Mouse (Mus musculus) forebrain, embryonic 15.5 days (tissue): ENCODE measurements around the gene Lsp1. TPM values are rescaled to one million over a fixed set of nuclear protein-coding genes. Genes with fewer than 3 reads are reported as not detected.

Experiments
- ATAC-seq: fragments of 200-750 bp; cut with Nextera tagmentation; replicated peaks from 2 replicates; pipeline ENCODE4 v1.8.0; 2017; ENCODE audit warnings: mild to moderate bottlenecking, moderate TSS enrichment, moderate library complexity
- H3K27ac ChIP-seq: fragments of 300-500 bp; sonication (generic); replicated peaks from 2 replicates; pipeline ENCODE4 v1.5.1; 2015; ENCODE audit warnings: mild to moderate bottlenecking, inconsistent platforms
- H3K27me3 ChIP-seq: fragments of 300-500 bp; sonication (generic); 2 replicates; pipeline ENCODE4 v1.6.1; 2015; ENCODE audit warnings: inconsistent platforms
- H3K36me3 ChIP-seq: fragments of 300-500 bp; sonication (generic); 2 replicates; pipeline ENCODE4 v1.6.1; 2015; ENCODE audit warnings: mild to moderate bottlenecking, inconsistent platforms
- H3K4me1 ChIP-seq: fragments of 300-500 bp; sonication (generic); 2 replicates; pipeline ENCODE4 v1.6.1; 2015; ENCODE audit warnings: inconsistent platforms
- H3K4me2 ChIP-seq: fragments of 300-500 bp; sonication (generic); replicated peaks from 2 replicates; pipeline ENCODE4 v1.6.1; 2015; ENCODE audit warnings: mild to moderate bottlenecking, inconsistent platforms
- H3K4me3 ChIP-seq: fragments of 300-500 bp; sonication (generic); 2 replicates; pipeline ENCODE4 v1.5.1; 2015; ENCODE audit warnings: mild to moderate bottlenecking, inconsistent platforms
- H3K9ac ChIP-seq: fragments of 300-500 bp; sonication (generic); replicated peaks from 2 replicates; pipeline ENCODE4 v1.6.1; 2015; ENCODE audit warnings: mild to moderate bottlenecking, inconsistent platforms
- H3K9me3 ChIP-seq: fragments of 300-500 bp; sonication (generic); 2 replicates; pipeline ENCODE4 v1.6.1; 2016; ENCODE audit warnings: inconsistent platforms
- WGBS: fragments of 180-500 bp; shearing (Covaris S2); methylation state at CpG from one replicate; pipeline ENCODE4 v1.1.7; 2015; ENCODE audit warnings: mixed read lengths; 5-methylcytosine and 5-hydroxymethylcytosine counted together
- polyA plus RNA-seq: library from polyadenylated mRNA; unstranded; fragments of >200 nt; fragmentation: Nextera tagmentation; extraction: Ambion mirVana; gene quantifications from 2 replicates; pipeline ENCODE4 v1.2.1, GENCODE M21; 2015

The Lsp1 gene
- polyA plus RNA-seq, 1 experiment from 2014 or later = 4.2 TPM

DNA sequence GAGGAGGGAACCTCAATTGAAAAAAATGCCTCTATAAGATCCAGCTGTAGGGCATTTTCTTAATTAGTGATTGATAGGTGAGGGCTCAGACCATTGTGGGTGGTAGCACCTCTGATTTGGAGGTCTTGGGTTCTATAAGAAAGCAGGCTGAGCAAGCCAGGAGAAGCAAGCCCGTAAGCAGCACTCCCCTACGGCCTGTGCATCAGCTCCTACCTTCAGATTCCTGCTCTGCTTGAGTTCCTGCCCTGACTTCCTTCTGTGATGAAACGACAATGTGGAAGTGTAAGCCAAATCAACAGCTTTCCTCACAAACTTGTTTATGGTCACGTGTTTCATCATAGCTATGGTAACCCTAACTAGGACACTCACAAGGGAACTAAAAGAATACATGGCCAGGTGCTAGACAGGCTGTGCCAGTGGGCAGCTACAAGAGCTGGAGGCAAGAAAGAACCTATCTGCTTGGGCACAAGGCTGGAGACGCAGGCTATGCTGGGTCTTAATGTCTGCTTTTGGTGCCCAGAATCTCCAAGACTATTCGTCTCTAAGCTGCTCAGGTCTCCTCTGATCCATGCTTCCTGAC lies 11.5 kb upstream of the Lsp1 start:
- no peak overlapping the region for H3K4me3 ChIP-seq
- no peak for ATAC-seq
- H3K9me3 ChIP-seq = no peaks in the 10 kb centered on the region
- no peaks in the 10 kb centered on the region for H3K4me1 ChIP-seq
- no peaks in the 10 kb centered on the region for H3K27me3 ChIP-seq
- no peak overlapping the region for H3K4me2 ChIP-seq
- 79% methylated on average over 6 of the region's 6 CpGs for WGBS
- H3K9ac ChIP-seq = no peak overlapping the region
- H3K27ac ChIP-seq = no peak overlapping the region
- no peaks in the 10 kb centered on the region for H3K36me3 ChIP-seq

DNA sequence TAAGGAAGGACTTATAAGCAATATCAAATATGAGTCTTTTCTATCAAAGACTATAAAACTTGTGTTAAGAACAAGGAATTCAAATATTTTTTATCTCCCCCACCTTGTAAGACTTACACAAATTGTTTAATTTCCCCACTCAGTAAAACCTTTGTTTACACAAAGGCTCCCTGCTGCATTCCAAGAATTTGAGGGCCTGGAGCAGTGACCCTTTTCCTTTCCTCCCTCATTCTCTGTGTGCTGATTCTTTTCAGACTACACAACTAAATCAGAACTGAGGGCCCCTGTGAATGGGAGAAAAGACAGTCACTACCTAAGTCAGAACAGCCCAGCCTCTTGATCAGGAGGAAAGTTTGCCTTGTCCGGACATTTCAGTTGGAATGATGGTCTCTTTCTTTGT lies 5.9 kb upstream of the Lsp1 start:
- no peak overlapping the region for H3K4me3 ChIP-seq
- no peak overlapping the region for H3K27ac ChIP-seq
- peaks cover 16% of the 10 kb centered on the region for H3K4me1 ChIP-seq
- no peak overlapping the region for H3K4me2 ChIP-seq
- WGBS = 16% methylated on average over 1 of the region's 1 CpGs
- ATAC-seq = no peak
- H3K27me3 ChIP-seq = no peaks in the 10 kb centered on the region
- H3K9me3 ChIP-seq = no peaks in the 10 kb centered on the region
- no peak overlapping the region for H3K9ac ChIP-seq
- no peaks in the 10 kb centered on the region for H3K36me3 ChIP-seq

- peaks cover 16% of the 10 kb centered on the region for H3K4me1 ChIP-seq
- no peaks in the 10 kb centered on the region for H3K36me3 ChIP-seq
- H3K4me3 ChIP-seq = no peak overlapping the region
- H3K27me3 ChIP-seq = no peaks in the 10 kb centered on the region
- no peak overlapping the region for H3K4me2 ChIP-seq
- 0 out of 2 replicates have a peak overlapping the region, but pooled peaks have one; percentile 13 for H3K27ac ChIP-seq
- WGBS = 43% methylated on average over 2 of the region's 2 CpGs
- ATAC-seq = no peak
- no peak overlapping the region for H3K9ac ChIP-seq
- H3K9me3 ChIP-seq = no peaks in the 10 kb centered on the region
Measured at GRCm38 (mm10) chr7:142455251-142455650, 5.4 kb upstream of the Lsp1 start.

DNA sequence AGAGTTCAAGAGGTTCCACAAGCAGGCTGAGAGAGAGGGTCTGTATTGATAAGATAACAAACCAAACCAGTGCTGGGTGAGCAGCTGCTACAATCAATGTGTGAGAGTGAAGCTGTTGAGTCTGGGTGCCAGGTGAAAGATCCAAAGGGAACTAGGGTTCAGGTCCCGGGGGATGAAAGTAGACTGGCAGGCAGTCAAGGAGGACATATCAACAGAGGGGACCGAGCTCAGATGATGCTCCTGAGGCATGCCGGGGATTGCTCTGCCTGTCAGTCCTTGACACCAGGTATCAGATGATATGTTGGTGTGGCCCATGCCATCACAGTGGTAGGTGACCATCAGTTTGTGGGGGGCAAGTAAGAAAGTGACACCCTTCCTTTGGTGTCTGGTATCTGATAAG lies 3.8 kb upstream of the Lsp1 start:
- Histone ChIP-seq H3K4me3 (no peak overlapping the region), H3K27me3 (no peaks in the 10 kb centered on the region), H3K4me1 (peaks cover 16% of the 10 kb centered on the region), H3K36me3 (no peaks in the 10 kb centered on the region), H3K4me2 (no peak overlapping the region), H3K9ac (no peak overlapping the region), H3K27ac (peak overlapping the region; percentile 81), H3K9me3 (no peaks in the 10 kb centered on the region)
- ATAC-seq = peak; percentile 32; the same call in 1 of the 2 replicates
- WGBS = 84% methylated on average over 3 of the region's 3 CpGs

DNA sequence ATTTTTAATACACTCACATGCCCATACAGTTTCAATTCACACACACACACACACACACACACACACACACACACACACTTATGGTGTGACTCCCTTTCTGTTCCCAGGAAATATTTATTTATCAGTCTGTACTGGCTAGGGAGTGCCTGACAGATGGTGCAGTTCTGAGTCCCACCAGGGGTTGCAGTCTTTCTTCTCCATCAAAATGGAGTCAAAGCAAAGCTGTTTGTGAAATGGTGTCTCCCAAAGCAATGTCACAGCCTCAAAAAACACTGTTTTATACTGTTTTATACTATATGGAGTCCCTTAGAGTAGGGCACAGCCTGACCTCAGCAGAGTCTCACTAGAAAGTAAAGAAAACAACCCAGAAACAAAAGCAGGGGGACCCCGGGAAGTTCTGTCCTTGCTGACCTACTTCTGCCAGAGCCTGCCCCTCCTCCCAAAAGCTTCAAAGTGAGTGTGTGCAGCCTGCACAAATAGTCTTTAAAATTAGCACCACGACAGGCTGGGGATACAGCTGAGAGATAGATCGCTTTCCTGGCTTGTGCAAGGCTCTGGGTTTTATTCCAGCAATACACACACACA lies 3.3 kb upstream of the Lsp1 start:
- Histone ChIP-seq H3K27me3 (no peaks in the 10 kb centered on the region), H3K4me2 (no peak overlapping the region), H3K27ac (peak overlapping the region; percentile 81), H3K4me1 (peaks cover 16% of the 10 kb centered on the region), H3K9ac (no peak overlapping the region), H3K4me3 (no peak overlapping the region), H3K9me3 (no peaks in the 10 kb centered on the region), H3K36me3 (no peaks in the 10 kb centered on the region)
- 21% methylated on average over 3 of the region's 3 CpGs for WGBS
- ATAC-seq = peak; percentile 86

DNA sequence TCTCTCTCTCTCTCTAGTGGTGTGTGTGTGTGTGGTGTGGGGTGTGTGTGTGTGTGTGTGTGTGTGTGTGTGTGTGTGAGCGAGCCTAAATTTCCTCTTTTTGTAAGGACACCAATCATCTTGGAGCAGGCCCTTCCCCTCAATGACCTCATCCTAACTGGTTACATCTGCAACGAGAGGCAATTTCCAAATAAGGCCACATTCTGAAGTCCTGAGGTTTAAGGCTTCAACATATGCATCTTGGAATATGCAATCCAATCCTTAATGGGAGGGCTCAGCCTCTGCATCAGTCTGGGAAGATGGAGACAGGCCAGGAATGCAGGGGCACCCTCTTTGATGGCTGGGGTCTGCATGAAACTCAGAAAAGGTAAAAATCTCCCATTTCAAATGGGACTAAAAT lies 2.6 kb upstream of the Lsp1 start:
- no peaks in the 10 kb centered on the region for H3K27me3 ChIP-seq
- H3K27ac ChIP-seq = peak overlapping the region; percentile 81
- WGBS = 40% methylated on average over 2 of the region's 2 CpGs
- ATAC-seq = no peak
- no peak overlapping the region for H3K4me3 ChIP-seq
- H3K4me1 ChIP-seq = peaks cover 16% of the 10 kb centered on the region
- no peak overlapping the region for H3K9ac ChIP-seq
- H3K36me3 ChIP-seq = no peaks in the 10 kb centered on the region
- no peaks in the 10 kb centered on the region for H3K9me3 ChIP-seq
- no peak overlapping the region for H3K4me2 ChIP-seq

DNA sequence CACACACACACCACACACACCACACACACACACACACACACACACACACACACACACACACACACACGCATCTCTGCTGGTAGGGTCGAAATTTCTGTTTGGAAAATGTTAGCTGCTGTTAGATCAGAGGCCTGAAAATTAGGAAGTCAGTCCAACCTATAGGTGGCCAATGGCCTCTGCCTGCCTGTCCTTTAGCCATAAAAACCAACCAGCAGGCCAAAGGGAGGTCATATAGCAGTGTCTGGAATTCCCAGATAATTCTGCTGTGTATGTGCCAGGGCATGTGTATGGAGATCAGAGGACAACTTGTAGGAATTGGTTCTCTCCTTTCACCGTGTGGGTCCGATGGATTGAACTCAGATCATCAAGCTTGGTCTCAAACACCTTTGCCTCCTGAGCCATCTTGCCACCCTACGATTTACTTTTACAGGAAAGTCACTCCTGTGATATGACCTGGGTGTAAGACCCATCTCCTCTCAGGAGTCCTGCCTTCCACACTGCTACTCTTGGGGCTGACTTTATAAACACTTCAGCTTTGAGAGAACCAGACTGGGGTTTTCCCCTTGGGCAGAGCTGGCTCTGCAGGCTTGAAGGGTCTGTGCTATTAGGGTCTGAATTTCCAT lies 1.8 kb upstream of the Lsp1 start:
- no peak overlapping the region for H3K9ac ChIP-seq
- no peaks in the 10 kb centered on the region for H3K27me3 ChIP-seq
- H3K36me3 ChIP-seq = no peaks in the 10 kb centered on the region
- WGBS = 91% methylated on average over 5 of the region's 5 CpGs
- H3K9me3 ChIP-seq = no peaks in the 10 kb centered on the region
- H3K27ac ChIP-seq = no peak overlapping the region
- H3K4me1 ChIP-seq = peaks cover 16% of the 10 kb centered on the region
- no peak overlapping the region for H3K4me2 ChIP-seq
- ATAC-seq = no peak
- H3K4me3 ChIP-seq = no peak overlapping the region

DNA sequence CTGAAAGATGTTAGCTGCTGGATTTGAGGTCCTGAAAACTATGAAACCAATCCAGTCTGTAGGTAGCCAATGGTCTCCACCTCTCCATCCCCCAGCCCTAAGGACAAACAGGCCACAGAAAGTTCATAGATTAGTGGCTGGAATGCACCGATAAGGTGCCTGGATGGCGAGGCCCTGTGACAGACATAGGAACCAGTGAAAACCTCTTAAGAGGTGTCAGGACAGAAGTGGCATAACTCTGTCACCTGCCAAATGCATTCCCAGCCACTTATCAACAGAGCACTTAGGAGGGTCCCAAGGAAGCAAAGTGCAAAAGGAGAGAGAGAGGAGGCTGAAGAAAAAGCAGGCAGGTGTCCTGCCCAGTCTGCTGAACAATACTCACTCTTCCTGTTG lies 1.3 kb upstream of the Lsp1 start:
- ATAC-seq = no peak
- Histone ChIP-seq H3K36me3 (no peaks in the 10 kb centered on the region), H3K27ac (no peak overlapping the region), H3K9ac (no peak overlapping the region), H3K4me3 (no peak overlapping the region), H3K9me3 (no peaks in the 10 kb centered on the region), H3K4me1 (peaks cover 16% of the 10 kb centered on the region), H3K4me2 (no peak overlapping the region), H3K27me3 (no peaks in the 10 kb centered on the region)
- WGBS = 91% methylated on average over 2 of the region's 2 CpGs

GRCm38 (mm10) chr7:142461446-142461845 lies 837 bp downstream of the Lsp1 start:
- Histone ChIP-seq H3K4me1 (peaks cover 16% of the 10 kb centered on the region), H3K4me2 (no peak overlapping the region), H3K36me3 (no peaks in the 10 kb centered on the region), H3K9me3 (no peaks in the 10 kb centered on the region), H3K9ac (no peak overlapping the region), H3K27ac (no peak overlapping the region), H3K4me3 (no peak overlapping the region), H3K27me3 (no peaks in the 10 kb centered on the region)
- no peak for ATAC-seq
- 89% methylated on average over 2 of the region's 2 CpGs for WGBS

DNA sequence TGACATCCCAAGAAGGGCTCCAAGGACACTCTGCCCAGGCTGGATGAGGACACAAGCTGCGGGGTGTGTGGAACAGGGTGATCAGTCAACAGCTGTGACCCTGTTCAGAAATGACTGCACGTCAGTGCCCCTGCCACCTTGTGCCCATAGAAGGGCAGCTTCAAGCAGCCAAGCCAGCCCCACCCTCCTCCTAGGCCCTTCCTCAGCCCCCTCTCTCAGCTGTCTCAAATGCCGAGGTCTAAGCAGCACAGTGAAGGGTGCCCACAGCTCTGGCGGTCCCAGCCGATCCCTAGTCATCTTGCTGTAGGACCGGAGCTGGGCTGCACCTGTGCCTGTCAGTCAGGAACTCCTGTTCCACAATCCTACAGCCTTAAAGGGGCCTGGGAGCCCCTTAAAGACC lies 1.6 kb downstream of the Lsp1 start:
- no peaks in the 10 kb centered on the region for H3K36me3 ChIP-seq
- H3K9me3 ChIP-seq = no peaks in the 10 kb centered on the region
- H3K27ac ChIP-seq = no peak overlapping the region
- WGBS = 82% methylated on average over 6 of the region's 6 CpGs
- no peak overlapping the region for H3K4me2 ChIP-seq
- H3K4me1 ChIP-seq = peaks cover 10% of the 10 kb centered on the region
- no peak for ATAC-seq
- no peak overlapping the region for H3K9ac ChIP-seq
- H3K4me3 ChIP-seq = no peak overlapping the region
- H3K27me3 ChIP-seq = no peaks in the 10 kb centered on the region

GRCm38 (mm10) chr7:142462594-142463078 lies 2.0 kb downstream of the Lsp1 start:
- Histone ChIP-seq H3K27me3 (no peaks in the 10 kb centered on the region), H3K27ac (no peak overlapping the region), H3K4me3 (no peak overlapping the region), H3K9ac (no peak overlapping the region), H3K9me3 (no peaks in the 10 kb centered on the region), H3K4me1 (peaks cover 5% of the 10 kb centered on the region), H3K4me2 (no peak overlapping the region), H3K36me3 (no peaks in the 10 kb centered on the region)
- no peak for ATAC-seq
- 72% methylated on average over 4 of the region's 4 CpGs for WGBS

DNA sequence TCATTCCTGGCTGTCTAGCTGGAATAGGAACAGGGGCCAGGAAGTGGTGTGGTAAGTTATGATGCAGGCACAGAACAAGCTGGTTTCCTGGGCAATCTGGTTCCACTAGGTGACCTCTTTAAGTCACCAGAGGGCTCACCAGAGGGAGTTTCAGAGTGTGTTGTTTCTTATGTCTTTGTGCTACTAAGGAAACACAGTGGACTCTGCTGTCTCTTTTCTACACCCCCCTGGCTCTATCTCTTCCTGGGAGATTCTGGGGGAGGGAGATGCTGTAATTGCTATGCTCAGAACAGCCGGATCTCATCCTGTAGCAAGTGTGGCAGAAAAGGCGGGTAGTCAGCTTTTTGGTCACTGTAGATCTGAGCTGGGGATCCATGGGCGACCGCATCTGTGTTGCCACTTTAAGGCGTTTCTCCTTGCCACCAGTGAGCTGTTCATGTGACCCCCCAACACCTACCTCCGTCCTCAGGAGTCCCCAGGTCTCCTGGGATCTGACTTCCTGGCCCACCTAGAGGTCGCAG lies 9.6 kb downstream of the Lsp1 start:
- no peak for ATAC-seq
- Histone ChIP-seq H3K4me1 (peaks cover 8% of the 10 kb centered on the region; the same call in 1 of the 2 replicates), H3K4me3 (no peak overlapping the region), H3K4me2 (no peak overlapping the region), H3K27ac (no peak overlapping the region), H3K9me3 (no peaks in the 10 kb centered on the region), H3K36me3 (no peaks in the 10 kb centered on the region), H3K27me3 (no peaks in the 10 kb centered on the region), H3K9ac (no peak overlapping the region)
- WGBS = 85% methylated on average over 7 of the region's 7 CpGs
